Mouse (Mus musculus): ENCODE data around the gene Pde4d.

GRCm38 (mm10) chr13:109362340-109362739, 912.6 kb downstream of the Pde4d start:
- TF ChIP-seq CTCF (IDR thresholded peaks at IDR 0.05; ENCODE audit: insufficient read depth, low read depth, low read length) (no peak), POLR2A (IDR thresholded peaks at IDR 0.05; ENCODE audit: insufficient read depth, low read depth, low read length) (no peak)
